Mouse (Mus musculus): ENCODE results near the gene Greb1. TPM values are rescaled to one million over a fixed set of nuclear protein-coding genes. Genes with fewer than 3 reads are reported as not detected.
"Not testable (repeated sequence)": the region's sequence is repeated elsewhere in the genome, so short reads cannot be mapped to it uniquely, and the experiment has no call there.

Gene Greb1
- polyA plus RNA-seq, 1 experiment from 2014 or later = 0.92 TPM

DNA sequence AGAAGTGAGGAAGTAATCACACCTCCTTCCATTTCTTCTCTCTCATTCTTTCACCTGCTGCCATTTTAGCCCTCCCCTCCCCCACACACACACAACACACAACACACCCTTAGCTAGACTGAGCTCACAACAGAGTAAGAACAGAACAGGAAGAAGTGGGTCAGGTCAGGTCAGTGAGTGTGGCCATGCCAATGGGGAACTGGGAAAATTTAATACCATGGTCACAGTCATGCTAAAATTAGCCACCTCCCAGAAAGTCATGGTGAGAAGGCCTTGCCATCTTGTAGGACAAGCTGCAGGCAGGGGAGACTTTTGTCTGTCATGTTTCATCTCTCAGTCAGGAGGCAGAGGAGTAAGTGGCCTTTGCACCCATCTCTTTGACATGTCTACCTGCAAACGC is 102.0 kb downstream of the Greb1 start:
- no peak overlapping the region for H3K4me3 ChIP-seq (ENCODE audit: low read depth, low read length)
- H3K27me3 ChIP-seq (ENCODE audit: control insufficient read depth, insufficient read depth, low read depth, low read length) = no peaks in the 10 kb centered on the region
- no peaks in the 10 kb centered on the region for H3K4me1 ChIP-seq (ENCODE audit: control insufficient read depth, low read depth, low read length)
- H3K36me3 ChIP-seq (ENCODE audit: control insufficient read depth, insufficient read depth) = no peaks in the 10 kb centered on the region
- no peak overlapping the region for H3K4me2 ChIP-seq (ENCODE audit: low read depth, low read length)
- no peak overlapping the region for H3K9ac ChIP-seq (ENCODE audit: low read depth, low read length)
- no peak for ATAC-seq (ENCODE audit: low read depth)
- H3K27ac ChIP-seq (ENCODE audit: low read length) = no peak overlapping the region
- WGBS (ENCODE audit: insufficient replicate concordance) = 64% methylated on average over 1 of the region's 1 CpGs
- H3K9me3 ChIP-seq (replicated peaks; ENCODE audit: control insufficient read depth, low read length) = no peaks in the 10 kb centered on the region

DNA sequence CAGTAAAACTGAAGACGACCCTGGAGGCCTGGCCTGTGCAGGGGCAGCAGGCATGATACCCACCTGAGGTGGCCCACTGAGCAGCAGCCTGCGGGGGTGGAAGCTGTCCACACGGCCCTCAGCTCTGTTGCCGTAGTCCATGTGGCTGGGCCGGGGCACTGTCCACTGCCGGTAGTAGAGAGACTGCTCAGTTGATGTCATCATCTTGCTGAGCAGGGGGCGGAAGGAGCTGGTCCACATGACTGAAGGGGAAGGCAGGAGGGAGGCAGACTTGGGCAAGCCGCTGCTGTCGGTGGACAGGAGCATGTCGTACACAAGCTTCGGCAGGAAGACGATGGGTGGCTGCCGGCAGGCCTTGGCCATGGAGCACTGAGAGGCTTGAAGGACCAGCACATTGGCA is 104.5 kb downstream of the Greb1 start:
- 76% methylated on average over 13 of the region's 13 CpGs for WGBS (ENCODE audit: insufficient replicate concordance)
- H3K4me2 ChIP-seq (ENCODE audit: low read depth, low read length) = no peak overlapping the region
- no peaks in the 10 kb centered on the region for H3K27me3 ChIP-seq (ENCODE audit: control insufficient read depth, insufficient read depth, low read depth, low read length)
- H3K9ac ChIP-seq (ENCODE audit: low read depth, low read length) = no peak overlapping the region
- H3K27ac ChIP-seq (ENCODE audit: low read length) = no peak overlapping the region
- H3K9me3 ChIP-seq (replicated peaks; ENCODE audit: control insufficient read depth, low read length) = no peaks in the 10 kb centered on the region
- no peak overlapping the region for H3K4me3 ChIP-seq (ENCODE audit: low read depth, low read length)
- ATAC-seq (ENCODE audit: low read depth) = no peak
- no peaks in the 10 kb centered on the region for H3K36me3 ChIP-seq (ENCODE audit: control insufficient read depth, insufficient read depth)
- H3K4me1 ChIP-seq (ENCODE audit: control insufficient read depth, low read depth, low read length) = no peaks in the 10 kb centered on the region

DNA sequence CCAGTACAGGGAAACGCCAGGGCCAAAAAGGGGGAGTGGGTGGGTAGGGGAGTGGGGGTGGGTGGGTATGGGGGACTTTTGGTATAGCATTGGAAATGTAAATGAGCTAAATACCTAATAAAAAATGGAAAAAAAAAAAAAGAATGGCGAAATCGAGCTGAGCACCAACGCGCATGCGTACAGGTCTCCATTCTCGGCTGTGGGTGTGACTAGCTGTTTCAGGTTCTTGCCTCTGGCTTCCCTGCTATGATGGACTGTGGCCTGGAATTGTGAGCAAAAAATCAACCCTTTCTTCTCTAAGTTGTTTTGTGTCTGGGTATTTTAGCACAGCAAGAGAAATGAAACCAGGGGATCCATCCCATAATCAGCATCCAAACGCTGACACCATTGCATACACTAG is 105.4 kb downstream of the Greb1 start:
- H3K27ac ChIP-seq (ENCODE audit: low read length); H3K4me1 ChIP-seq (ENCODE audit: control insufficient read depth, low read depth, low read length); H3K9me3 ChIP-seq (replicated peaks; ENCODE audit: control insufficient read depth, low read length); H3K36me3 ChIP-seq (ENCODE audit: control insufficient read depth, insufficient read depth); H3K9ac ChIP-seq (ENCODE audit: low read depth, low read length); H3K4me3 ChIP-seq (ENCODE audit: low read depth, low read length); ATAC-seq (ENCODE audit: low read depth); H3K27me3 ChIP-seq (ENCODE audit: control insufficient read depth, insufficient read depth, low read depth, low read length); H3K4me2 ChIP-seq (ENCODE audit: low read depth, low read length): not testable (repeated sequence)
- WGBS (ENCODE audit: insufficient replicate concordance) = 82% methylated on average over 7 of the region's 8 CpGs

DNA sequence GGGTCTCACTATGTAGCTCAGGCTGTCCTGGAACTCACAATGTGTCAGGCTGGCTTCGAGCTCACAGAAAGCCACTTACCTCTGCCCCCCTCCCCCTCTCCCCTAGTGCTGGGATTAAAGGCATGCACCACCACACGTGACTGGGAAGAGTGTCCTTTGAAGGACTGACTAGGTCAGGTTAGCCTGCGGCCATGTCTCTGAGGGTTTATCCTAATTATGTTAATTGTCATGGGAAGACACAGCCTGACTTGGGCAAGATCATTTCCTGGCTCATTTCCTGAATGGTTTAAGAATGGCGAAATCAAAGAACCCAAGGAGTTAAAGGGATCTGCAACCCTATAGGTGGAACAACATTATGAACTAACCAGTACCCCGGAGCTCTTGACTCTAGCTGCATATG is 105.9 kb downstream of the Greb1 start:
- H3K4me2 ChIP-seq (ENCODE audit: low read depth, low read length) = no peak overlapping the region
- no peaks in the 10 kb centered on the region for H3K27me3 ChIP-seq (ENCODE audit: control insufficient read depth, insufficient read depth, low read depth, low read length)
- WGBS (ENCODE audit: insufficient replicate concordance) = 51% methylated on average over 5 of the region's 5 CpGs
- H3K4me1 ChIP-seq (ENCODE audit: control insufficient read depth, low read depth, low read length) = no peaks in the 10 kb centered on the region
- no peak overlapping the region for H3K27ac ChIP-seq (ENCODE audit: low read length)
- H3K9ac ChIP-seq (ENCODE audit: low read depth, low read length) = no peak overlapping the region
- no peak overlapping the region for H3K4me3 ChIP-seq (ENCODE audit: low read depth, low read length)
- no peaks in the 10 kb centered on the region for H3K36me3 ChIP-seq (ENCODE audit: control insufficient read depth, insufficient read depth)
- no peaks in the 10 kb centered on the region for H3K9me3 ChIP-seq (replicated peaks; ENCODE audit: control insufficient read depth, low read length)
- ATAC-seq (ENCODE audit: low read depth) = no peak

DNA sequence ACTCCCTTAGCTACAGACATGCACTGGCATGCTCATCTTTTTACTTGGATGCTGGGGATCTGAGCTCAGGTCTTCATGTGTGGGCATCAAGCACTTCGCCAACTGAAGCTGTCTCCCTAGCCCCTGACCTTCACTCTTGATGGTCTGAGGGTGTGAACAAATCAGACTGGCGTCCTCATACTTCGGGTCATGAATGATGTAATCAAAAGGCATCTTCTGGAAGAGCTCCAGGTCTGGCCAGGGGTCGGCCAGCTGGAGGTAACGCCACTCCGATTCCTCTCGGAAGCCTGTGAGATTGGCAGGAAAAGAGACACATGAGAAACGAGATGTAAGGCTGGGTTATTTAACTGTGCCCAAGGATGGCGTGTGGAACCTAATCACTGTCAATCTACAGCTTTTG is 110.1 kb downstream of the Greb1 start:
- Histone ChIP-seq H3K9me3 (replicated peaks; ENCODE audit: control insufficient read depth, low read length) (no peaks in the 10 kb centered on the region), H3K27ac (ENCODE audit: low read length) (no peak overlapping the region), H3K4me3 (ENCODE audit: low read depth, low read length) (no peak overlapping the region), H3K27me3 (ENCODE audit: control insufficient read depth, insufficient read depth, low read depth, low read length) (no peaks in the 10 kb centered on the region), H3K4me1 (ENCODE audit: control insufficient read depth, low read depth, low read length) (no peaks in the 10 kb centered on the region), H3K4me2 (ENCODE audit: low read depth, low read length) (no peak overlapping the region), H3K9ac (ENCODE audit: low read depth, low read length) (no peak overlapping the region), H3K36me3 (ENCODE audit: control insufficient read depth, insufficient read depth) (no peaks in the 10 kb centered on the region)
- no peak for ATAC-seq (ENCODE audit: low read depth)
- 66% methylated on average over 9 of the region's 9 CpGs for WGBS (ENCODE audit: insufficient replicate concordance)

DNA sequence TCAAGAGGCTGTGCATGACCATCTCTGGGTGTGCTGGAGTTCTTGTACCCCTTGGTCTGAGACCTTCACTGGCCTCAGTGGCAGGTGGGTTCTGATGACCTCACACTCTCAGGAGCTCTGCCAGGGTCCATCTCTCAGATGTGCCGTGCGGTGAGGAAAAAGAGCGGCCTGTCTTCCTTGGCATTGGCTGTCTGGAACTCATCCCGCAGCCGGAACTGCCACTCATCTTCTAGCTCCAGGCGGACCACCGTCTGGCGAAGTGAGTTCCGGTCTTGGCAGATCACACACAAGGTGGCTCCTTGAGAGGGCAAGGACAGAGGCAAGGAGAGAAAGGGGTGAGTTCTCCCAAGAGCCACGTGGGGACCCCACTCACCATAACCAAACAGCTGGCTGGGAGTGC is 128.4 kb downstream of the Greb1 start:
- no peak for ATAC-seq (ENCODE audit: low read depth)
- no peak overlapping the region for H3K4me2 ChIP-seq (ENCODE audit: low read depth, low read length)
- no peaks in the 10 kb centered on the region for H3K9me3 ChIP-seq (replicated peaks; ENCODE audit: control insufficient read depth, low read length)
- H3K36me3 ChIP-seq (ENCODE audit: control insufficient read depth, insufficient read depth) = no peaks in the 10 kb centered on the region
- no peaks in the 10 kb centered on the region for H3K27me3 ChIP-seq (ENCODE audit: control insufficient read depth, insufficient read depth, low read depth, low read length)
- H3K4me3 ChIP-seq (ENCODE audit: low read depth, low read length) = no peak overlapping the region
- WGBS (ENCODE audit: insufficient replicate concordance) = 79% methylated on average over 10 of the region's 10 CpGs
- no peak overlapping the region for H3K27ac ChIP-seq (ENCODE audit: low read length)
- H3K4me1 ChIP-seq (ENCODE audit: control insufficient read depth, low read depth, low read length) = no peaks in the 10 kb centered on the region
- no peak overlapping the region for H3K9ac ChIP-seq (ENCODE audit: low read depth, low read length)

DNA sequence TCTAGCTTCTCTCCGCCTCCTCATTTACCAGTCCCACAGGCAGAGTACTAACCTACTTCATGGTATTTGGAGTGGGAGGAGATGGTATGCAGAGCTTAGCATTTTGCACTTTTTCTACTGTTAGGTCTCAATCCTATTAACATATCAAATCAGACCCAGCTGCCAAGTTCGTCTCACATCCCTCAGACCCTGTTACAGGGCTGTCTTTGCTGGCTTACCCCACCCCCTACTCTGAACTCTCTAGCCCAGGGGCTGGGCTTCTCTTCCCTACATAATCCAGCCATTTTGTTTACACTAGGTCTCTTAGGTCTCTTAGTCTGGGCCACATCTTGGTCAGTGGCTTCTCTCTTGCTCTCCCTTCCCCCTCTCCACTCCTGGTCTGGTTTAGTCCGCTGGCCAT is 131.5 kb downstream of the Greb1 start:
- Histone ChIP-seq H3K27me3 (ENCODE audit: control insufficient read depth, insufficient read depth, low read depth, low read length) (no peaks in the 10 kb centered on the region), H3K9me3 (replicated peaks; ENCODE audit: control insufficient read depth, low read length) (no peaks in the 10 kb centered on the region), H3K36me3 (ENCODE audit: control insufficient read depth, insufficient read depth) (no peaks in the 10 kb centered on the region), H3K9ac (ENCODE audit: low read depth, low read length) (no peak overlapping the region), H3K4me2 (ENCODE audit: low read depth, low read length) (no peak overlapping the region), H3K4me3 (ENCODE audit: low read depth, low read length) (no peak overlapping the region), H3K27ac (ENCODE audit: low read length) (no peak overlapping the region), H3K4me1 (ENCODE audit: control insufficient read depth, low read depth, low read length) (no peaks in the 10 kb centered on the region)
- 50% methylated on average over 3 of the region's 3 CpGs for WGBS (ENCODE audit: insufficient replicate concordance)
- no peak for ATAC-seq (ENCODE audit: low read depth)

DNA sequence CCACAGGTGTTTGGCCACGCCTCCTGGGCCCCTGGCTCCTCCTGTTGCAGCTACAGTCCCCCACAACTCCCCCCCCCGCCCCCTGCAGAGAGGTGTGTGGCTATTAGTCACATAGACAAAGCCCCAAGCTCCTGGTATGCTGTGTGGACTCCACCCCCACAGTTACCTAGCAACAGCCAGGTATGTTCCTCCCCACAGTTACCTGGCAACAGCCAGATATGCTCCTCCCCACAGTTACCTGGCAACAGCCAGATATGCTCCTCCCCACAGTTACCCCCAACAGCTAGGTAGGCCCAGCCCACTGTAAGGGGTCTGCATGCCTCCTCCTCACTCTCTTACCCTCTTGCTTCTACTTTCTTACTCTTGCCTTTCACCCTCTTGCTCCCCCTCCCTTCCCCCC is 135.7 kb downstream of the Greb1 start:
- ATAC-seq (ENCODE audit: low read depth) = no peak
- Histone ChIP-seq H3K27ac (ENCODE audit: low read length) (no peak overlapping the region), H3K9ac (ENCODE audit: low read depth, low read length) (no peak overlapping the region), H3K4me1 (ENCODE audit: control insufficient read depth, low read depth, low read length) (no peaks in the 10 kb centered on the region), H3K4me2 (ENCODE audit: low read depth, low read length) (no peak overlapping the region), H3K27me3 (ENCODE audit: control insufficient read depth, insufficient read depth, low read depth, low read length) (no peaks in the 10 kb centered on the region), H3K4me3 (ENCODE audit: low read depth, low read length) (no peak overlapping the region), H3K36me3 (ENCODE audit: control insufficient read depth, insufficient read depth) (no peaks in the 10 kb centered on the region), H3K9me3 (replicated peaks; ENCODE audit: control insufficient read depth, low read length) (no peaks in the 10 kb centered on the region)
- 0% methylated on average over 1 of the region's 2 CpGs for WGBS (ENCODE audit: insufficient replicate concordance)

DNA sequence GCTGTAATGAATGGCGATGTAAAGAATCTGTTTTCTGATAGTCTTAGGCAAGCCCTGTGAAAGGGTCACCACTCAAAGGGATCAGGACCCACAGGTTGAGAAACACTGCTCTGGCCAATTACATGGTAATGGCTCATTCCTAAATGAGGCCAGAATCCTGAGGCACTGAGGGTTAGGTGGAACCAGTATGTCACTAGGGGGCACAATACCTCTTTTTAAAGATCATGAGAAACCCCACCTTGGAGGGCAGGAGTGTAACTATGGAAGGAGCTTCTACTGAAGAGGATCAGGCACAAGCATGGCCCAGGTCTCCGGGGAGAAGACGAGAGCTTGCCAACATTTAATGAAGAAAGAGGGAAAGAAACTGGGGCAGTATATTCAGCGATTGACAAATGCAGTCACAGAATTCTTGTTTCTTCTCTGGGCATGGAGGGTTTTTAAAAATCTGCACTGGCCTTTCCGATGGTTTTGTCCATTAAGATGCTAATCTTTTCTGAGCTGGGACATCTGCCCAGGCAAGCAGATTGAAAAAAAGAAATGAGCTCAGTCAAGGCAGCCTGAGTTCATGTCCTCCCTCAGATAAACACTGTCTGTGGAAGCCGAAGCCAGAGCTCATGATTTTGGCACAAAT is 137.6 kb downstream of the Greb1 start:
- 55% methylated on average over 6 of the region's 6 CpGs for WGBS (ENCODE audit: insufficient replicate concordance)
- no peak for ATAC-seq (ENCODE audit: low read depth)
- H3K27me3 ChIP-seq (ENCODE audit: control insufficient read depth, insufficient read depth, low read depth, low read length) = no peaks in the 10 kb centered on the region
- no peaks in the 10 kb centered on the region for H3K4me1 ChIP-seq (ENCODE audit: control insufficient read depth, low read depth, low read length)
- no peaks in the 10 kb centered on the region for H3K36me3 ChIP-seq (ENCODE audit: control insufficient read depth, insufficient read depth)
- H3K4me2 ChIP-seq (ENCODE audit: low read depth, low read length) = no peak overlapping the region
- H3K4me3 ChIP-seq (ENCODE audit: low read depth, low read length) = no peak overlapping the region
- H3K27ac ChIP-seq (ENCODE audit: low read length) = no peak overlapping the region
- H3K9me3 ChIP-seq (replicated peaks; ENCODE audit: control insufficient read depth, low read length) = no peaks in the 10 kb centered on the region
- H3K9ac ChIP-seq (ENCODE audit: low read depth, low read length) = no peak overlapping the region
